Mouse (Mus musculus) frontal cortex, postnatal 36 days (tissue): ENCODE measurements at regions not wholly inside any gene's neighbourhood (a gene's known extent, or its start where the extent isn't known, plus 50 kb on each side); places are given as distances from the start of the nearest gene placed in this dataset.
"Not testable (repeated sequence)": the region's sequence is repeated elsewhere in the genome, so short reads cannot be mapped to it uniquely, and the experiment has no call there.

Experiments used
- DNase-seq, 2 experiments: peaks; one replicate each; pipeline ENCODE4 v3.0.0; 2022; ENCODE audit warnings: low spot score in 2 of 2

DNA sequence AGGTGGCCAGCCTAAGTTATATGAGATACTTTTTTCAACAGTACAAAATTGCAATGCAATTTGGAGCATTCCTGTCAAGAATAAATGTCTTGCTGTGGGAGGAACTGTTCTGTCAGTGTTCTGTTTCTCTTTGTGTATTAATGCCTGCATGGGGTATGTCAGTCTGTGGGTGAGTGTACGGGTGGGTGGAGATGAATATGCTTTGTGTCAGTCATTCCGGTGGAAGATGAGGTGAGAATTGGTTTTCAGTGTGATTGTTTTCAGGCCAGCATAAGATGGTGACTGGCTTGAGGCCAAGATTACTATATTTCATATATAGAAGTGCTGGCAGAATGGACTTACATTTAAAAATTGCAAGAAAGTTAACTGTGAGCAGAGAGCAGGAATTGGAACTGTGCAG is 184.0 kb downstream of the Frk start:
- DNase-seq = peak; percentile 22 to 62

DNA sequence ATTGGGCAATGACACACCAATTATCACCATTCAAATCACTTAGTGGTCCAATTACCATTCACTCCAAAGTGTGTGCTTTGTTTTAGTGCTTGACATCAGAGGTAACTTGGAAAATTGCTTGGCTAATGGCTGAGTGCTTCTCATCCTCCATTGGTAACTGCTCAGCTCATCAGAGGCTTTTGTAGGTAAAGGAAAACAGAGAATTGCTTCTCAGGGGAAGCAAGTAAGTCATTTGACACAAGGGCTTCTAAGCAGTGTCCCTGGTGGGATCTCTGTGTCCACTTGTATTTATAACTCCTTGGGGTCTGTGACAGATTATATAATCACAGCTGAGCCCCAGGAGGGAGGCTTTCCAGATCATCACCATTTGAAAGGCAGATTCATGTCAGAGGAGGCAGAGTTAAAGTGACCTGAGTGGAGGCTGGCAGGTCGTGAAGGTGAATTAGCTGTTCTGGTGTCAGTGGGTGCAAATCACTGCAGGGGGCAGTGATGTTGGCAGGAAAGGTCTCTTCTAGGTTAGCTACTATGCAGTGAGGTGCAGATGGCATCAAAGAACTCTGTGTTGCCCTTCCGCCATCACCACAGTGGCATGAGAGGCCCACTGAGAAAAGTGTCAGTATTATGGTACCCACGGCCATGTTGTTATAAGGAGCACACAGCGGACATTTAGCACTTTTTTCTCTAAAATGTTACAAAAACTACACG is 184.7 kb downstream of the Frk start:
- DNase-seq = no peak

DNA sequence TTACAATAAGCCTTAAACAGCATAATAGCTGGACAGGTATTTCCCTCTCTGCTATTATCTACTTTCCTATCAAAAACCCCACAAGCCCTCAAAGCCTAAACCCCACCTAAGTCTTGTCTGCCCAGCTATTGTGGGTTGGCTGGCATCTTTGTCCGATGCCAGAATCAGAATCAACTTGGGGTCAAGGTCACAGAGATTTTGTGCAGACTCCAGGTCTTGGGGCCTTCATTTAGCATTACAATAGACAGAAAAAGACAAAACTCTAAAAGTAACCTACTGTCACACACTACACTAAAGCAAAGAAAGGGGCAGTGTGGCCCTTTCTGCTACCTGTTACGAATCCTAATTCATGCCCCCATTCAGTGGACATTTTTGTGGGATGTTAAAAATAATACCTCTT is 188.6 kb downstream of the Frk start:
- no peak for DNase-seq

DNA sequence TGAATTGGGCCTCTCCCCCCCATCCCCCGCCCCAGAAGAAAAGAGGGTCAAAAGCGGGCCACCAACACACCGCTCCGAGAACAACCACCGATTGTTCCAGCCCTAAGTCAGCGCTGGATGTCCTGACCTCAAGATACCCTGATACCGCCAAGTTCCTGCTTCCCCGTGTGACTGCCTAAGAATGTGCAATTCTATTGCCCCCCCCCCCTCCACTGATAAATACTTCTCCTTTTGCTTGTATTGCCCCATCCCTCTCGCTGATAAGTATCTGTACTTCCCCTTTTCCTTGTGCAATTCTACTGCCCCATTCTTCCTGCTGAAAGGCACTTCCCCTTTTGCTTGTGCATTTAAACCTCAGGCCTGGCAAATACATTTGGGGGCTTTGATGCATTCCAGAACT is 216.2 kb downstream of the Frk start:
- not testable (repeated sequence) for DNase-seq

DNA sequence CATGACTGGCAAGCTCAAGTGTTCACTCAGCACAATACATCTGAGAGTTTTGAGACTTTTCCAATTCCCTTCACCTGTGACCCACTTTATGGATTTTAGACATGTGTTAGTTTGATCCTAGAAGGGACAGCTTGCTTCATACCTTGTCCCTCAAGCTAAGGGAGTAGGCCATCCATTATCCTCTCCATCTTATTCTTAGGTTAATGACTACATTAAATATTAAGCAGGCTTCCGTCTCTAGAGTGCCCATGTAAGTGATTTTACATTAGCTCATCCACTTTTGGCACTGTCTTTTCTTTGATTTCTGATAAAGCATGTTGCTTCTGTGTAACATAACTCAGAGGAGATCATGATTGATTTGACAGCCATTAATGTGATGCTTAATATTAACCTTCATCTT is 218.8 kb downstream of the Frk start:
- DNase-seq = no peak

DNA sequence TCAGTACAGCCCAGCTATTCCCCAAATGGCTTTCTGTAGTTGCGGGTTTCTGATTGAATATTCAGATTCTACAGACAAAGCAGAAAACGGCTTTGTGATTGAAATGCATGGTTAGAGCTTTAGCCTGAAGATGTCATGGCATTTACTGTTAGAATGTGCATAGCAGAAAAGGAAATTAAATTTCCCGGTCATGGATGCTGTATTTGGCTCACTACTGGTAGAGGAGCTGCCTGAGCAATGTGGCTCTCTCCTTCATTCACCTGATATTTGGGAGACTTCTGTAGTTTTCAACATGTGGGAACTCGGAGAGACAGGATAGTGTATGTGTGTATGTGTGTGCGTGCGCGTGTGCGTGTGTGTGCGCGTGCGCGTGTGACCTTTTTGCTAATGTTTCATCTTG is 222.2 kb downstream of the Frk start:
- DNase-seq = no peak

DNA sequence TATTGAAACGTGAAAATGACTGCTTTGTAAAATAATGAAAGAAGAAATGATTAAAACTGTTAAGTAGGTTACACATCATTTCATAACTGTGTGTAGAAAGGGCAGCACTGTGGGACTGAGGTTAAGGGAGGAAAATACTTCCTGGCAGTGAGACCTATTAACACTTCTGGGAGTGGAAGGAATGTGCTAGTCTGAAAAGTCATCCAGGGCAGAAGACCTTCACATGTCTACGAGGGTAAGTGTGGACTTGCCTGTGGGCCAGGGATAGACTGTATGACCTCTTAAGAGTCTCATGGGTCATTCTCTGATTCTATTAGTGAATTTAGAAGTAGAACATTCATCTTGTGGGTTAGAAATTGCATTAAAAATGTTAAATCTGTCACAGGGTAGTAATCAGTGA is 248.1 kb downstream of the Frk start:
- DNase-seq = no peak

DNA sequence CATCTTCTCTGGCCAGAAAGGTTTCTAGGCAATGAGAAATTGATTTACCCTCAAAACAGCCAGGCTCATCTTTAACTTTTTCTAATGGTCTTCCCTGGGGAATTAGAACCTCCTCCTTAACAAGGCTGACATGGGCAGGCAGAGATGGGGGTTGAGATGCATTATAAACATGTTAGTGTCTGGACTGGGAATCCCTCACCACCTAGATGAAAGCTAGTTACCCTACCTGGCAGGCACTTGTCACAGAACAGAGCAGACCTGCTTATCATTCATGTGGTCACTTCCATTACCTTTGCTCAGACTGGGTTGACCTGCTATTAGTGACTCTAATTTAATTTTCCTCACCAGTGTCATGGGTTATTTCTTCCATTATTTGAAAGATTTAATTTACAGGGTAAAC is 279.2 kb downstream of the Frk start:
- DNase-seq = no peak

DNA sequence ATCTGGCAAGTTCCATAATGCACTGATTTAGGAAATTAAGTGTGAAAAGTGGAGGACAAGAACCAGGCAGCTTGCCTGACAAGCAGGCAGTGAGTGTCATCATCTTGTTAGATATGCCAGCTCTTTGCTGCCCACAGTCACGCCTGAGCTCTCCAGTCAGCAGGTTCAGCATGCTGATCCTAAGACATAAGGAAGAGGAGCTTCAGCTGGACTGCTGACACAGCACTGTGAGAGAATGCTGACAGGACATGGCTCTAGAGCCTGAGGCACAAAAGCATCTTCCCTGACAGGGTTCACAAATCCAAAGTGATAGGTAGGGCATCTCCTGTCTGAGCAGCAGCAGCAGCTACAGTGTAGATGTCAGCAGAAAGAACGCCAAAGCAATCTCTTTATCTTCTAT is 308.9 kb downstream of the Frk start:
- no peak for DNase-seq

DNA sequence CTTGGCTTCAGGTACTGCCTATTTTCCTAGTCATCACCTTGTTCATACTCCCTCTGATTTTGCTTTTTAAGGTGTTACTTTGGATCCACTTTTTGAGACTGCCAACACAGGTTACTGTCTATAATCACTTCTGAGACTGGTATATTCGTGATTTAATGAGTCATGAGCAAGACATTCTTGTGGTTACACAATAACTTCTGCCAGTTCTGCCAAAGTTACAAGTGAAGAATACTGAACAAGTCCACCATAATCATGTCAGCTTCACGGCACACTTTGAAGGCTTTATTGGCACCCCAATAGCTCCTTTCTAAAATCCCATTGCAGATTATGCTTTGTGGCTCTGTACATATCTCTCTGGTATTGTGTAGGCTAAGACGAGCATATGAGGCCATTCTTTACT is 327.9 kb downstream of the Frk start:
- no peak for DNase-seq

DNA sequence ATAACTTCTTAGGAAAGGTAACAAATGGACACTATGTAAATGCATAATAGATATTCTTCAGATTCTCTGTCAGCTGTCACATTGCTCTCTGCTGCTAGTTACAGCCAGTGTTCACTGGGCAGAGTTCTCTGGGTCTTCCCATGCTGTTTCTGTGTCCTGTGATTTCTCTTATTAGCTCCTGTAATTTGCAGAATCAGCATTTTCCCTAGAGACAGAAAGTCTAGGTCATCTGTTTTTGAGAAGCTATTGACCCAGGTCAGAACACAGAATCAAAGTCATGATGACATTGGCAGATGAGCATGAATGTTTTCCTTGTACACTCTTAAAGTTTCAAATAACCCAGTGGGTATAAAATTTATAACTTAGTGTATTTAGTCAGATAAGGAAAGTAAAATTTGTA is 340.9 kb downstream of the Frk start:
- DNase-seq = no peak

DNA sequence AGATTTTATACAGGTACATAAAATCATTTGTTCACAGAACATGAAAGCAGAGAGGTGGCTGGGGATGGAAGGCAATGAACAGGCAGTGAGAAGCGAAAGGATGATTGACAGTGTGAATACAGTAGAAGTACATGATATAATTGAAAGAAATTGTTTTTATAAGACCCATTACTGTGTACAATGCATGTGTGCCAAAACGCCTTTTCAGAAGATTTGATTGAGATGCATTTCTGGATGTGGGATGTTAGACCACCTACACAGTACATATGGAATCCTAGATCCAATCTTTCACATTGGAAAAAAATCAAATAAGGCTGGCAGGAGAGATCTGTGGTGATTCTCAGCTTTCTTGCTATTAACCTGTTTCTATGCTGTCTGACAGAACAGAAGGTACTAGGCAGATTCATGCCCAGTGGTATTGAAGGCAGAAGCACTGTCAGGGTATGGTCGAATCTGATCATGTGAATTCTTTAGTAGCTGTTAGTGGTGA is 358.9 kb downstream of the Frk start:
- DNase-seq = peak in 1 of 2 experiments; percentile 30

DNA sequence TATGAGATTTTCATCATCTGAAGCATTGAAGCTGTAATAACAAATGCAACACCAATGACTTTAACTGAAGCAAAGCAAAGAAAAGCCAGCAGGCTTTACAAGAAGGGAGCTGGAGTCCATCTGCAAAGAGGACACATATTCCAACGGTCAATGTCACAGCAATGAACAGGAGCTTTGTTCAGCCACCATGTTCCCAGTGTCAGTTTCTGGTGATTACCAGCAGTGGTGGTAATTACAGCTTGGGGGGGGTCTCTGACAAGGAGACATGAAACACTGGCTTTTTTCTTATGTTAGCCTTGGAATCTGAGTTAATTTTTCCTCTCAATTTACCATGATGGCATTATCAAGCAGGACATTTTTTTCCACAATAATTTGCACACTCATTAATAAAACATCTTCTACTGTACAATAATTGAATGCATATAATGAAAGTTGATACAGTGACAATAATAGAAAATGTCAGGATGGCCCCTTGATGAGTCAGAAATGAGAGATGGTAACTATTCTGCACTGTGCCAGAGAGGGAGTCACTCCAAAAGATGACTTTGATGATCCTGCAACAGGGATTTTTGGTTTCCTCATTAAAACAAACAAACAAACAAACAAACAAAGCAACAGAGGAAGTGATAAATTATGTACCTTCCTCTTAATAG is 373.4 kb downstream of the Frk start:
- no peak for DNase-seq

DNA sequence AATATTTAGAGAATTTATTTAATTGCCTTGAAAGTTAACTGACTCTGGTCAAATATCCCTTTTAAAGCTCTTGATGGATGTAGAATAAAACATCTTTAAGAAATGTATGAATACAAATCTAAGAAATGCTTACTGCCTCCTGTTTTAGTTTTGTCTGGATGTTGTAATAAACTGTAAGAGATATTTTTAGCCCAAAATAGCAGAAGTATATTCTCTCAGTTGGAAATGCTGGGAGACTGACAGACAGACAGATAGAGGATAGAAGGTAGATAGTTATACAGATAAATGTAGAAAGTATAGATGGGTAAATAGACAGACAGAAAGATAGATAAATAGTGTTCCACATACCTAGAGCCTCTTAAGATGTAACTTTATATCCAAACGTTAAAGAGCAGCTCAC is 379.5 kb downstream of the Frk start:
- DNase-seq = no peak

DNA sequence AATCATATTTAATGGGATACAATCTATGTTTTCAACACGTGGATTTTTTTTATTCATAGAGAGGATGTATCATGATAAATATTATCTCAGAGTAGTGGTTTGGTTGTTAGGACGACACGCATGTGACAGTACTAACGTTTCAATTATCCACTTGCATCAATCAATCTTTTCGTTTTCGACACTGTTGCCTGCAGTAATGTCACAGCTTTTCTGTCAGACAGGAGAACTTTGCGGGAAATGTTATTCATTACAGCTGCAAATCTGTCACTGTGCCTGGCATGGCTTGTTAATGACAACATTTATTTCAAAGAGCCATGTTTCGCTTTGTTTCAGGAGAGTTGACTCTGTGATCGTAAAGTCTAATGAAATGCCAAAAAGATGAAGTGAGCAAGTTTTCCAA is 388.7 kb downstream of the Frk start:
- DNase-seq = no peak

DNA sequence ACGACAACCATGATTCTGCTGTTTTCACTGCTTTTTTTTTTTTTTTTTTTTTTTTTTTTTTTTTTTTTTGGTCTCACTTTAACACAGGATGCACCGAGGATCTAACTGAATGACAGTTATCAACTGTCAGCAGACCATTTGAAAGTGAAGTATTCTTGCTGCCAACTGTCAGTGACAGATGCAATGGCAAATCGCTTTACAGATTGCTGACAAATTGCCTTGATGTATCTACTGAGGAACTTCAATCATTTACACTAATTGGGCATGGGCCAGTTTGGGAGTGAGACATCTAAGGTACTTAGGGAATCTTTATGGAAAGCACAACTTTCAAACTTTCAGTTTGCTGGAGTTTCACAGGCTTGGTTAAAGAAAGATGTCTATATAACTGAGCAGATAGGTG is 395.3 kb downstream of the Frk start:
- no peak for DNase-seq

DNA sequence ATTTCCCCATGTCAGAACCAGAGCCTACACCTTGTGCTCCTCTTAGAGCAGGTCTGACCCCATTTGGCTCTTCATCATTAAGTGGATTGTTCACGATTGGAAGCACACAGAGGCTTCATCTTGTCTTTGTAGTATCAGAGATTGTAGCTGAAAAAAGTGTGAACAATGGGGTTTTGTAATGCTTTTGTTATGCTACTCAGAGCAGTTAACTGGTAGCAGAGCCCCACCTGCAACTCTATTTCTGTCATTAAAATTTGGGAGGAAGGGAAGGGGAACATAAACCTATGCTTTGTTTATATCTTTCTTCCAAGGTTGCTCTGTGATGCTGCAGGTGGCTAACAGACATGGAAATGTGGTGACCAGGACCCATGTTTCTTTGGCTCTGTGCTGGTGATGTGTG is 404.4 kb downstream of the Frk start:
- no peak for DNase-seq

DNA sequence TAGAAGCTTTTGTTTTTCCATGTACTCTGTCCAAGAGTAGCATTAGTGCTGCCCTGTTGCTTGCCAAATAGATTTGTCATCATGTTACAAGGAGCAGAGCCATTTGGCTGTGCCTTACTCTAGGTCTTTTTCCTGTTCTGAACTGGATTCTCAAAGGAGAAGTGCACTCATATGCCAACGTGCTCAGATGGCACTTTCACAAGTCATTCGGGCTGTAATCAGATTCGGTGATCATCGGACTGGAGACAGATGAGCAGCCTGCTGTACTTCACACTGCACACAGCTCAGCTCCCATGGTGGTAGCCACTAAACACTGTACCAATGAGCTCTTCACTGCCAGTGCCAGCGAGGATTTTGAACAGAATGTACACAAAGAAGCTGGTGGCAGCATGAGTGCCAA is 421.1 kb downstream of the Frk start:
- no peak for DNase-seq

DNA sequence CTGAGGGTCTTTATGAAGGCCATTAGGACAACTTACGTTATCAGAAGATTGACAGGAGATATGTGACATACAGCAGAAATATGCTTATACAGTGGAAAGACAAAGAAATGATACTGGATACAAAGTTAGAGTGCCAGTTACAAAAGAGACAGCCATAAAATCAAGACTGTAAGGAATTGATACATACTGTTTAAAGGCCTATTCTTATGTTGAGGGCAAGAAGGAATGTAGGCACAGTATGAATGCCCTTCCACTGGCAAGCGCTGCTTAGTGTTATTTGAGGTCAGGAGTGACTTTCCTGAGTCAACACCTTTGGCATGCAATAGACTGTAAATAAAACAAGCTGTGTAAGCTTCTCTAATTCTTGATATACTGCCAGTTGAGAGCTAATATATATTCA is 421.5 kb downstream of the Frk start:
- no peak for DNase-seq

DNA sequence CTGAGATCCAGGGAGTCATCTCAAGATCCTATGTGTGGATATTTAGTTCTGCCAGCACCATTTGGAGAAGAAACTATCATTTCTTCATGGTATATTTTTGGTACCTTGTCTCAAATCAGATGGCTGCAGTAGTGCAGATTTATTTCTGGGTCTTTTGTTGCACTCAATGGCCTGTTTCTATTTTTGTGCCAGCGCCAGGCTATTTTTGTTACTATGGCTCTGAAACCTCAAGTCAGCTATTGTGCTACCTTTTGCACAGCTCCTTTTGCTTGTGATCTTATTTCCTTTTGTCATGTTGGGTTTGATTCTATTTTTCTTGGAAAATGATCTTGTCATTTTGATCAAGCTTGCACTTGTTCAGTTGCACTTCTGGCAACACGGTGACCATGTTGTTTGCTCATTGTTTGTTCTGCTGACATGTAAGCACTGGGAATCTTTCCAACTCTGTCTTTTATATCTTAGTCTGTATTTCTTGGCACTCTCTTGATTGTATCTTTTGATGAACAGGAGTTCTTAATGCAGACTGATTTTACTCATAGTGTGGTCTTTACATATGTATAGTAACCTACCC is 429.0 kb downstream of the Frk start:
- peak in 1 of 2 experiments; percentile 23 for DNase-seq
